Mouse (Mus musculus) bone marrow macrophage, adult 2 months (primary cell): ENCODE measurements around the gene 1700014D04Rik.

Experiments
- CTCF ChIP-seq: IDR thresholded peaks from 2 replicates; pipeline ENCODE4 v1.5.1; 2012; ENCODE audit warnings: low read depth, mild to moderate bottlenecking, low read length, moderate library complexity
- POLR2A ChIP-seq: IDR thresholded peaks from 2 replicates; pipeline ENCODE4 v1.6.1; 2012; ENCODE audit warnings: mild to moderate bottlenecking, low read depth, low read length, borderline replicate concordance

DNA sequence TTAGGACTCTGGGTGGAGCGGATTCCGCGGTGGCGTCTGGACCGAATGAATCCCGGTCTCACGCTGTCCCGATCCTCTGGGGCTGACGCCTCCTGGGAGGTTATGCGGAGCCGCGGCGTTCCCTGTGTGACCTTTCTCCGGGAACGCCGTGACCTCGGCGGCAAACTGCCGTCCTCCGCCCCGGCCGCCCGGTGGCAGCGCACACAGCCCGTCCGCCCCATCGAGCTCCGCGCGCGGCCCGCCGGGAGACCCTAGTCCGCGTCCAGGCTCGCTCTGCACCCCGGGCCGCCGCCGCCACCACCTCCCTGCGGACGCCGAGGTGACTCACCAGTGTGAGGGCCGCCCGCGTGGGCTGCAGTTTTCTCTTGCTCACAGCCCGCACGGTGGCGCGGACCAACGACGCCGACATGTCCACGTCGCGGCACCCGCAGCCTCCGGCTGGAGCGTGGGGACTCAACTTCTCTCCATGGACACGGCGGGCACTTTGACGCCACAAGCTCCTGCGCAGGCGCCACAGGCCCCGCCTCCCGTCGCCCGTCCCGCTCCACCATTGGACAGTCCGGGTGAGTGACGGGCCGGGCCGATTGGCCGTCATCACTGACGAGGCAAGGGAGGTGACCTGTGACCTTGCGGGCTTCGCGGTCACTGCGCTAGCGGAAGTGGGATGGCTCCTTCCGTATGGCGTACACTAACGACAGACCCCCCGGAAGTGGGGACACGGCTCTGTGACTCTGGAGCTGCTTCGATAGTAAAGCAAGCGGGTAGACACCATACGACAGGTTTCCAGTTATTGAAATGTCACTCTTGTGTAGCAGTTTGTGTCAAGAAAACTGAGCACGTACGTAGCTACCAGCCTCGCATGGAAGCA, 23.0 kb upstream of the 1700014D04Rik start, which contains the start of gene Isca1:
- TF ChIP-seq POLR2A = no peak
- TF ChIP-seq CTCF = no peak
